Mouse (Mus musculus): ENCODE data around the gene Olfr761. TPM values are rescaled to one million over a fixed set of nuclear protein-coding genes. Genes with fewer than 3 reads are reported as not detected.
"Not testable (repeated sequence)": the region's sequence is repeated elsewhere in the genome, so short reads cannot be mapped to it uniquely, and the experiment has no call there.

Olfr761 gene
- not detected for total RNA-seq (2021)
- long read RNA-seq, experiment 1, result 0 reads
- long read RNA-seq, experiment 2, result 0 reads

- intact Hi-C loops (cut with DNase I), result no loop called here
- DNase-seq, result no peak
Measured at GRCm38 (mm10) chr17:37952979-37953378, at the start of gene Olfr761. Olfr761 (minus strand) TSS chr17:37953079.

GRCm38 (mm10) chr17:37995635-37996307 lies 42.9 kb upstream of the Olfr761 start:
- no peak for DNase-seq
- intact Hi-C loops (cut with DNase I), result no loop called here

- DNase-seq, result no peak
- intact Hi-C loops (cut with DNase I), result no loop called here
Measured at GRCm38 (mm10) chr17:37990453-37990961, 37.6 kb upstream of the Olfr761 start.

DNA sequence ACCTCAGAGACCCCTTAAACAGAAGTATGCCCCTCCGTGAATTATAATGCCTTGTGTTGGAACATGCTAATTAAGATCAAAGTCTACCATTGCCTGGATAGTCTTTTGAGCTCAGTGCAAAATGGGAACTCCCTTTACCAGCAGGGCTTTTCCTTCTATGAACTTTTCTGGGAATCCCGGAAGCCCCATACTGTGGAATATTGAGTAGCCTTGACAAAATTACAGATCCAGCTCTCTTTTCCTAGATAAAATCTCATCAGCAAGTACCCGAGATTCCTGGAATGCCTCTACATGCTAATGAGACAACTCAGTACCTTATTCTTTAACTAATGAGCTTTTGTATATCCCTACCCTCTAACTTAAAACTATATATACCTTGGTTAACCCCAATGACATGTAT lies 20.7 kb upstream of the Olfr761 start:
- intact Hi-C loops (cut with DNase I), result no loop called here
- DNase-seq, result no peak

GRCm38 (mm10) chr17:37920248-37920647 lies 32.6 kb downstream of the Olfr761 start, which contains the start of gene Olfr128:
Olfr128 (plus strand) TSS chr17:37920548.
- no peak for DNase-seq
- intact Hi-C loops (cut with DNase I), result no loop called here

- DNase-seq; intact Hi-C loops (cut with DNase I): not testable (repeated sequence)
Measured at GRCm38 (mm10) chr17:37906821-37907220, 46.1 kb downstream of the Olfr761 start.

Other genes starting within 250 kb of the Olfr761 start
- not detected for gene Olfr120, start 231.3 kb downstream of the Olfr761 start, total RNA-seq (2021)
- gene Olfr121, start 204.2 kb downstream of the Olfr761 start, total RNA-seq (2021), result not detected
- gene Olfr122, start 184.5 kb downstream of the Olfr761 start, total RNA-seq (2021), result not detected
- gene Olfr123, start 159.6 kb downstream of the Olfr761 start, total RNA-seq (2021), result not detected
- gene Olfr124, start 153.2 kb downstream of the Olfr761 start, total RNA-seq (2021), result not detected
- gene Olfr125, start 120.1 kb downstream of the Olfr761 start, total RNA-seq (2021), result not detected
- not detected for gene Olfr126, start 105.6 kb downstream of the Olfr761 start, total RNA-seq (2021)
- not detected for gene Olfr127, start 52.6 kb downstream of the Olfr761 start, total RNA-seq (2021)
- gene Olfr128, start 32.5 kb downstream of the Olfr761 start, total RNA-seq (2021), result not detected
- gene Olfr129, start 107.0 kb upstream of the Olfr761 start, total RNA-seq (2021), result not detected
- not detected for gene Olfr130, start 110.8 kb upstream of the Olfr761 start, total RNA-seq (2021)
- gene Olfr131, start 135.6 kb upstream of the Olfr761 start, total RNA-seq (2021), result not detected
- not detected for gene Olfr132, start 181.4 kb upstream of the Olfr761 start, total RNA-seq (2021)
- gene Olfr133, start 192.2 kb upstream of the Olfr761 start, total RNA-seq (2021), result not detected
- not detected for gene Olfr134, start 218.3 kb upstream of the Olfr761 start, total RNA-seq (2021)